Mouse (Mus musculus) mature B cell (primary cell): ENCODE measurements around the gene Map7d1.
"Not testable (repeated sequence)": the region's sequence is repeated elsewhere in the genome, so short reads cannot be mapped to it uniquely, and the experiment has no call there.

Experiments
- in situ Hi-C: fragments of 300-500 bp; cut with MboI; formaldehyde crosslinking; loops from 2 replicates; pipeline ENCODE4 v1.14.3; 2019

The Map7d1 gene

DNA sequence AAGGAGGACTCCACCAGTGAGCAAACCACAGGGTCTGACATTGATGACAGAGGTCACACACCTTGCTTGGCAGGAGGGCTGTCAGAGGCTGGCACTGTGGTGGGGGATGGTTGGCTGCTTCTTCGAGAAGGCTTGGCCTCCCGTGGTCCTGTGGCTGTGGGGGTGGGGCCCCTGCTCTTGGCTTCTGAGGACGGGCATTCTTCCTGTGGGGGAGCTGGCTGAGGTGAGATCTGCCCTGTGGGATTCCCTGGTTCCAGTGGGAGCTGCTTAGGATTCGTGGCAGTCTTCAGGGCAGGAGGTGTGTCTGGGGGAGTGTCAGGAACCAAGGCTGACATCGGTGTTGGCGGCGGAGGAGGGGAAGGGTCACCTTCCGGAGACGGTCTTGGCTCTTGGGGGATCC is 14.2 kb downstream of the Map7d1 start:
- in situ Hi-C loops = no loop called here

DNA sequence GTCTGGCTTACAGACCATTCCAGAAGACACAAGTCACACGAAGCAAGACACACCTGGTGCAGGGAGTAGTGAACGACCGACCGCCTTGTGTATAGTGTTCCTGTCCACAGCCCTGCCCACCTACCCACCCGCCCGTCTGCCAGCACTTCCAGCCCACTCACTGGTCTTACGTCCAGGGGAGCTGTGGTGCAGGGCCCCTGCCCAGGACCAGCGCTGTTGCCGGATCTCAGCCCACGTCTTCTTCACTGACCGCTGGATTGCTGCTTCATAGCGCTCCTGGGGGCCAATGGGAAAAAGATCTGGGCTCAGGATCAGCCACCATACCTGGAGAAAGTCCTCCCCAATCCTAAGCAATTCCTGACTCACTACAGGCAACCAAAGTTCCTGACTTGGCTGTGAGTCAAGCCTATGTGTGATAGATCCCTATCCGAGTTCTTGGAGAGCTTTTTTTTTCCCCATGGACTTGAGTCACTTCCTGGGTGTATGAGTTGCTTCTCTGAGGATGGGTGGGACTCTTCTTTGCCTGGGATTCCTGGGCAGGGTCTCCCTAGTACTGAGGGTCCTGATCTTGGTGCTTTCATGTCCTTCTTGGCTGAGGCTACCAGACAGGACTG is 16.2 kb downstream of the Map7d1 start:
- in situ Hi-C loops = no loop called here

DNA sequence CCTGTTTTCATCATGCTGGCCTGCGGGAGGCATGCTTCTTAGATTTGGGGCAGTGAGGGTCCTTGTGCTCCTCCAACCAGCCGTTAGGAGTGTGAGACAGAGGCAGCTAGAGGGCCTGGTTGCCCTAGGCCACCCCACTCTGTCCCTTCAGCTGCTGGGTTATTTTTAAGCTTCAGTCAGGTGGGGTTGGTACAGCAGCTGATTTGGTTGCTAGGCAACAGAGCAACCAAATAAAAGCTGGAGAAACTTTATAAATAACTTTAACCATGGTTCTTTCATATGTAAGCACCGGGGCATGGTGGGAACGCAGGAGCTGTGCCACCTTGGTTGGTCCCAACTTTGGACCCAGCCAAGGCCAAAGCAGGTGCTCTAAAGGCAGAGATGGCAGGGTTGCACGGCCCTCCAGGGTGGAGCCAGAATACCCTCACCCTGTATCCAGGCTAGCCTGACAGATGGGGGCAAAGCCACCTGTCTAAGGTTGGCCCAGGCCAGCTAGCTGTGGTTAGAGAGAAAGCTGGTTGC is 18.4 kb downstream of the Map7d1 start:
- in situ Hi-C loops = no loop called here

DNA sequence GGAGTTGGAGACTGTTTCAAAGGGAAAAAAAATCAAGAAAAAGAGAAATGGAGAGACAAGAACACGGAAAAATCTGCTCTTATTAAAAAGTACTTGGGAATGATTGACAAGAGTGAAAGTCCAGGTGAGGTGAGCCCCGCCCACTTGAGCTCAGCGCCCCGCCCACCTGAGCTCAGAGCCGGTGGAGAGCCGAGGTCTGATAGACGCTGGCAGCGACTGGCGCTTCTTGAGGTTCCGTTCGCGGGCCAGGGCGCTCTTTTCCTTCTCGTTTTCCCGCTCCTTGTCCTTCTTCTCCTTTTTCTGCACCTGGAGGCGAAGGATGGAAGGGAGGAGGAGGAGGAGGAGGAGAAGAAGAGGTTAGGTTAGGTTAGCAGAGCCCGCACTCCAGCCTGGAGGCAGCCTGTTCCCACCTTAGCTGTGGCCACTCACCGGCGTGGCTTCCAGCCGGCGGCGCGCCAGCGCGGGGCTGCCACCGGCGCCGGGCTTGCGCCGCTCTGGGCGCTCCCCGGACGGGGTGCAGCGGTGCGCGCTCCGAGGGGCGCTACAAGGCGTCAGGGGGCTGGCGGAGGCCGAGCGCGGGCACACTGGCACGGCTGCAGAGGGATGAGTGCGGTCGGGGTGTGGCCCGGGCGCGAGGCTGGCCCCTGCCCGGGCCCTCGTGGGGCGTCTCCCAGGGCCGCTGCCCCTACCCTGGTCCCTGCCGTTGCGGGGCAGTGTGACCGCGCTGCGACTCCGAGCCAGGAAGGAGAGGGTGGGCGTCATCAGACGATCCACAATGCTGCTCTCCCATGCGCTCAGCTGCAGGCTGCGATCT is 19.5 kb downstream of the Map7d1 start:
- in situ Hi-C loops = no loop called here

DNA sequence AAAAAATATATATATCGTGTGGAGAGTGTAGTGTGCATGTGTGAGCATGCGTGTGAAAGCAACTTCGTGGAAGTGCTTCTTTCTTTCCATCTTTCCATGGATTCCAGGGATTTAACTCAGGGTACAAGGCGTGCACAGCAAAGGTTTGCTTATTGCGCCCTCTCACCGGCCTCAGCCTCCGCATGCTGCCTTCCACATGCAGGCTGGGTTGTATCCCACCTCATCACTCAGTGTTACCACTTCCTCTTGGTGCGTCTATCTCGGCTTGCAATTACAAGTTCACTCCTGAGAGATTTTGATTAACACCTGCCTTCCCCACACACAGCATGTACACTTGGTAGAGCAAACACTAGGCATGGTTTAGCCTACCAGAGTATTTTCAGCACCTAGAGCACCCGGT is 21.0 kb downstream of the Map7d1 start:
- in situ Hi-C loops = no loop called here

DNA sequence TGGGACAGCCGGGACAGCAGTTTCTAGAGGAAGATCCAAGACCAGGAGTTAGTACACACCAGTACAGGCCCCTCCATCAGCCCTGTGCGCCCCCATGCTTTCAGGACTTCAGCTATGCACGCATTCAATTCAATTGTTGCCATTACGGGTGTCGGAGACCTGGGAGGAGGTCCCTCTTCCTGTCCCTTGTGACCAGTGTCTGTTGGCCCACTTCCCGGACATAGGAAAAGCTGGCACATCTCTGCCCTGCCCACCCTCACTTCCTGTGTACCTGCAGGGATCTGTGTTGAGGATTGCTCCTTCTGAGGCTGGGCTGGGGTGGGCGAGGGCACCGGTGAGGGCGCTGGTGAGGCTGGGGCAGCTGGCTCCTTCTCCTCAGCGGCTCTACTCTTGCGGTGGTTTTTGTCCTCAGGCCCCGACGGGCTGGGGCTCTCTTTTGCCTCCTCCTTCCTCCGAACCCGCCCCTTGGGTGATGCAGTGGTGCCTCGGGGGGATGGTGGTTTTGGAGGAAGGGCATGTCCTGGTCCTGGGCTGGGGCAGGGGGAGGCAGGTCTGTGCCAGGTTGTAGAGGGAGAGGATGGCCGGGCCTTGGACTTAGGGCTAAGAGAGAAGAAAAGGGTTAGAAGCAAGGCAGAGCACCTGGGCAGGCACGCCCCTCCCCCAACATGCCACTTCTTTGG is 21.5 kb downstream of the Map7d1 start:
- in situ Hi-C loops = no loop called here

DNA sequence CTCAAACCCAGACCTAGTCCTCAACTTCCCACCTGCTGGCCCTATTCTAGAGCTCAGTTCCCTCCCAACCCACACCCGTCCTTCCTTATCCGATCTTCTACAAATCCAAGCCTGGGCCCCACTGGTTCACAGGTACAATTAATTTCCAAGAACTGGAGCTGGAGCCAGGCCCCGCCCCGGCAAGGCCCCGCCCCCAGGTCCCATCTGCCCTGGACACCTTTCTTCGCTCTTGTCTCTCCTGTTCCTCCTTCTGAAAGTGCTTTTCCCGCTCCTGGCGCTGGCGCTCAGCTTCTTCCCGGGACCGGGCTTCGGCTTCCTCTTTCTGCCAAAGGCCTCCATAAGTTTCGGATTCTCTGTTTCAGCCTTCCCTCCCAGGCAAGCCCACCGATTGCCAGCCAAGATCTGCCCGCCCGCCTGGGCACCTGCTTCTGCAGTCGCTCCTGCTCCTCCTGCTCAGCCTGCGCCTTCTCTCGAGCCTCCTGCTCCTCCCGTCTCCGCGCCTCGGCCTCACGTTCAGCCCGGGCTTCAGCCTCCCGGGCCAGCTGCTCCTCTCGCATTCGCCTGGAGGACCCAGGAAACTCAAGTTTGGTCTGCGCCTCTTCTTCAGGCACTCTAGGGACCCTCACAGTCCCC is 22.4 kb downstream of the Map7d1 start:
- in situ Hi-C loops = no loop called here

DNA sequence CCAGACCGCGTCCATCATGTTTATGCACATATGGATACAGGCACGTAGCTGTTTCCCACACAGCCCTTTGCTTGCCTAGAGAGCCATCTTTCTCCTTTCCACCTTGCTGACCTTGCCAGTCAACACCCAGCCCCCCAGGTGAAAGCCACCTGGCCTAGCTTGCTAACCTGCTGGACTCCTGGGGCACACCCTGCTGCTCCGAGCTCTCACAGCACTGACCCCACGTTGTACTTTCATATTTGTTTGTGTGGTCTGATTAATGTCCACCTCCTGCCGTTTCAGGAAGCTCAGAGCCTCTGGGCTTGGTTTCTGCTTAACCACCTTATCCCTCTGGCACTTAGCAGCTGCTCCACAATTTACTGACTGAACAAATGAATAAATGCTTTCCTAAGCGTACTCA is 26.2 kb downstream of the Map7d1 start:
- in situ Hi-C loops = loop anchor here (5.0 to 10.0 kb wide), 2 partner anchors 32 to 75 kb away; partner anchors contain the start of gene Trappc3

DNA sequence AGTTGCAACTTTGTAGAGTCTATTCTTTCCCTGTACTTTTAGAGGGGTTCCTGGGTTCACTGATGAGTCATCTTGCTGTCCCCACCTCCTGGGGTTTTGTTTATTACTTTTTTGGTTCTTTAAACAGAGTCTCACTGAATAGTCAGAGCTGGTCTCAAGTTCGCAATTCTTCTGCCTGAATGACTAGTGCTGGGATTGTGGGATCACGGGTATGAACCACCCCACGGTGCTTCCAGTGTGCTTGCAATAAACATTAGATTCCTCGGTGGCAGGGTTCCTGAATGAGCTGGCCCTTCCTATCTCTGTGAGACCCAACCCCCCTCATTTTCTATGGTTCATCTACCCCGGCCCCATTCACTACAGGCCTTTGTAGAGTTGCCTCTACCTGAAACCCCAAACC is 28.0 kb downstream of the Map7d1 start:
- in situ Hi-C loops = loop anchor here (5.0 to 10.0 kb wide), 2 partner anchors 34 to 77 kb away; partner anchors contain the start of gene Trappc3

DNA sequence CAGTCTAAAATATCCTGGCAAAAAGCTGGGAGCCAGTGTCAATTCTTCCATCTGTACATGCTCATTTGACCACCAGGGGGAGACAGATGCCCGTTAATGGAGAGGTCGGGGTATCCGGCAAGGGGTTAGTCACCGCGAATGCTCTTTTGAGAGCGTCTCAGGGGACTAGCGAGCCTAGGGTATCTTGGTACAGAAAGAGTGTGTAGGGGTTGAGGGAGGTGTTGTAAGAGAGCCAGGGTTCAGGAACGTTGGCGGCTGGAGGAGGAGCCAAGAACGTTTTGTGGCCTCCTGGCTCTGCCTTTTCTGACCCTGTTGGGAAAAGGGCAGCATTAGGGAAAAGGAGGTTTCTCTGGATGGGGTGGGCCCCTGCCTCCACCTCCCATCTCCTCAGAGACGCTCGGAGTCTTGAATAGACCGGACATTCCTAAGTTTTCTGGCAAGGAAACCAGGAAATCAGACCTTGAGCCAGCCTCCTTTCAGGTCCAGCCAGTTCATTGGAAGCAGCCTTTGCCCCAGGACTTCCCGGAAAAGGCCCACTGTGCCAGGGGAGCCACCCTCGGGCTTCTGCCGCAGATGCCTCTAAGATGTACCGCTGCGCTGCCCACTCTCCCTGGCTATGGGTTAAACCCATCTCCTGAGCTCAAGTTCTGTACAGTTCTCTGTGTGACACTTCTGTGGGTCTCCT is 28.9 kb downstream of the Map7d1 start:
- in situ Hi-C loops = loop anchor here (5.0 to 10.0 kb wide), 2 partner anchors 35 to 78 kb away; partner anchors contain the start of gene Trappc3

DNA sequence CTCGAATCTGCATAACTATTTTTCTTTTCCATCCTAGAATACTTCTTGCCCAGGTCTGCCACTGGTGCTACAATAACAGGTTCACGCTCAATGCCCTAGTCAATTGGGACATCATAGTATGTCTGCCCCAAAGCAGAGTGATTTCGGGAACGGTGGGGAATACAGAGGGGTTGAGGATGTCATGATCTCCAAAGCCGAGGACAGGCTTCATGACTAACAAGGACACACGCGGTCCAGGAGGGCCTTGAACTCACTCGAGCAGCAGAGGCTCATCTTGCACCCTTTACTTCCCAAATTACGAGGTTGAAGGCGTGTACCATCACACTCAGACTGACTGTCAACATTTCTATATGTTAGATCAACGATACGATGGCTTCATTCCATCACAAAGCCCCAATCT is 29.5 kb downstream of the Map7d1 start:
- in situ Hi-C loops = loop anchor here (5.0 to 10.0 kb wide), 2 partner anchors 36 to 78 kb away; partner anchors contain the start of gene Trappc3

DNA sequence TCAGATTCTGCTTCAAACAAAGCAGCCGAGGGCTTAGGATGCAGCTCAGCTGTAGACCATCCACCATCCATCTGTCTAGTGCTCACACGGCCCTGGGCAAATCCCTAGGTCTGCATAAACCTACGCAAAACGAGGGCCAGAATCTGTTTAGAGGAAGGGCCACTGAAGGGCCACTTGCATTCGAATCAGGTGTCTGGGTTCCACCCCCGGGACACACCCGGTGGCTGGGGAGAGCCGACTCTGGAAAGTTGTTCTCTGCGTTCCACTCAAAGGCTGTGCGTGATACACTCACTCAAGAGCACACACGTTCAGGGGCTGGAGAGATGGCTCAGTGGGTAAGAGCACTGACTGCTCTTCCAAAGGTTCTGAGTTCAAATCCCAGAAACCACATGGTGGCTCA is 33.5 kb downstream of the Map7d1 start:
- in situ Hi-C loops = loop anchor here (10.0 kb wide), 1 partner anchor 82 kb away; no protein-coding TSS in a partner anchor

DNA sequence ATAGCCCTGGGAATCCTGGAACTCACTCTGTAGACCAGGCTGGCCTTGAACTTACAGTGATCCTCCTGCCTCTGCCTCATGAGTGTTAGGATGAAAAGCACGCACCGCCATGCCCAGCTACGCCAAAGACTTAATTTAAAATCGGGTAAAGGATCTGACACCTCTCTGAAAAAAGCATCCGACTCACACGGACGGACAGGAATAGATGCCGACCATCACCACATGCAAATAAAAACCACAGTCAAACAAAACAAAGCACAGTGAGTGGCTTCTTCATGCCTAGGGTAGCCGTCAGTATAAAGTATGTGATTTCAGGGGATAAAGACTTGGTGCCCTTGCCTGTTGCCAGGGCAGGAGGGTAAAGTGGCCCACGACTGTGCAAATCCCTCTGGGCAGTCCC is 36.1 kb downstream of the Map7d1 start:
- in situ Hi-C loops = loop anchor here (10.0 kb wide), 1 partner anchor 85 kb away; no protein-coding TSS in a partner anchor

DNA sequence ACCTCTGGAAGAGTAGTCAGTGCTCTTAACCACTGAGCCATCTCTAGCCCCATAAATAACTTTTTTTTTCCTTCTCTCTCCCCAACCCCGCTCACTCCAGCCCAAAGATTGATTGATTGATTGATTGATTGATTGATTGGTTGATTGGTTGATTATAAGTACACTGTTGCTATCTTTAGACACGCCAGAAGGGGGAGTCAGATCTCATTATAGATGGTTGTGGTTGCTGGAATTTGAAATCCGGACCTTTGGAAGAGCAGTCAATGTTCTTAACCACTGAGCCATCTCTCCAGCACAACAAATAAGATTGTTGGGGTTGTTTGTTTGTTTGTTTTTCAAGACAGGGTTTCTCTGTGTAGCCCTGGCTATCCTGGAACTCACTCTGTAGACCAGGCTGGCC is 36.6 kb downstream of the Map7d1 start:
- in situ Hi-C loops = not testable (repeated sequence)

DNA sequence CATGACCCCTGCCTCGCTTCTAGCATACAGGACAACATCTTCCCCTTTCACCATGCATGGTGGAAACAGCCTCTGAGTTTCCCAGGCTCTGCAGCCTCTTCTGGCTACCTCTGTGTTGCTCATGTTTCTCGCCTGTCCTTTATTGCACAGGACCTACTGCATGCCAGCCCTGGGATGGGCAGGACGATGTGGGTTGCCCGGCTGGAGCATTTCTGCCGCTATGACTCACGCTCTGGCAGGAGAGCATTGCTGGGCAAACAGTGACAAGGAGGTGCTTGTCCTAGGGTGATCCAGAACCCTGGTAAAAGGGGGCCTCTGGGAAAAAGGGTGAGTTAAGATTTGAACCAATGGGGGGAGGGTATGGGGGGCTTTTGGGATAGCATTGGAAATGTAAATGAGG is 38.4 kb downstream of the Map7d1 start:
- in situ Hi-C loops = no loop called here

DNA sequence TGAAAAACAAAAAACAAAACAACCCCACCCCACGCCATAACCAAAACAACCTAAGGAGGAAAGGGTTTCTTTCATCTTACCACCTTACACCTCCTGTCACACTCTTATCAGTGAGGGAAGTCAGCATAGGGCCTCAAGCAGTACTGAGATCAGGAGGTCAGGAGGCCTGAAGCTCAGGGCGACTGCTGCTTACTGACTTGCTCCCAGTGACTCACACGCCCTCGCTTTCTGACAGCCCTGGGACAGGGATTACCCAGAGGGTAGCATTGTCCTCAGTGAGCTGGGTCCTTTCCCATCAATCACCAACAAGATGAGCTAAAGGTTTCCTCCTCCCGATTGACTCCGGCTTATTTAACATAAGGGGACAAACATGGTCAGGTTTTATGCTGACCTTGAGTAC is 49.1 kb downstream of the Map7d1 start:
- in situ Hi-C loops = no loop called here

DNA sequence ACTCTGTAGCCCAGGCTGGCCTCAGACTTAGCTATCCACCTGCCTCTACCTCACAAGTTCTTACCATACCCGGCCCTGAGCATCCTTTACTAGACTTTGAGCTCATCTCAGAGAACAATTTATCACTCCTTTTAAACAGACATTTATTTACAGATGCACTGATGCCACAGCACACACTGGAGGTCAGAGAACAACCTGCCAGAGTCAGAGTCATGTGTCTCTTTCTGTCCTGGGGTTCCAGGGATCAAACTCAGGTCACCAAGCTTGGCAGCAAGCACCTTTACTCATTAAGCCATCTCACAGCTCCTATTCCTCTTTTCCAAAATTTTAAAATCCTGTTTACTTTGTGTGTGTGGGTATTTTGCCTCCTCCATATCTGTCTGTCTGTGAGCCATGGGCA is 50.8 kb downstream of the Map7d1 start:
- in situ Hi-C loops = no loop called here

DNA sequence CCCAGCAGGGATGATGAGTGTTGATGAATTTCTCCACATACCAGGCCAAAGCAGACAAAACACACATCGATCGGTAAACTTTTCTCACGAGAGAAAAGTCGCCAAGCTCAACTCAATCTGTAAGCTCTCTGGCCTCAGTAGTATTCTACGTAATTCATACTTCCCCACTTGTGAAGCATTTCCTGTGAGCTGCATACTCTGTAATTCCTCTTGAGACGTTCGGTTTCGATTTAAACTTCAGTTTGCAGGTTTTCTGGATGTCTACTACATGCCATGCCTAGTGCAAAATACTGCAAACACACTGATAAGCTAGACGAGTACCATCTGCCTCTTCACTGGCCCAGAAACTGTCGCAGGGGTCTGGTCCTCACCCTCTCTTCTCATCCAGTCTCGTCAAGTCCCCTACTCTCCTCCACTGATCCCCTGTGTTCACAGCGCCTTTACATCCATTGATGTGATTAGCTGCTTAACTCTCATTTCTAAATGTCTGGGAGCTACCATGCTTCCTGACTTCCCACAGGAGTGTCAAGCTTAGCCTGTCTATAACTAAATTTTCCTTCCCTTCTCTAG is 51.4 kb downstream of the Map7d1 start:
- in situ Hi-C loops = no loop called here

DNA sequence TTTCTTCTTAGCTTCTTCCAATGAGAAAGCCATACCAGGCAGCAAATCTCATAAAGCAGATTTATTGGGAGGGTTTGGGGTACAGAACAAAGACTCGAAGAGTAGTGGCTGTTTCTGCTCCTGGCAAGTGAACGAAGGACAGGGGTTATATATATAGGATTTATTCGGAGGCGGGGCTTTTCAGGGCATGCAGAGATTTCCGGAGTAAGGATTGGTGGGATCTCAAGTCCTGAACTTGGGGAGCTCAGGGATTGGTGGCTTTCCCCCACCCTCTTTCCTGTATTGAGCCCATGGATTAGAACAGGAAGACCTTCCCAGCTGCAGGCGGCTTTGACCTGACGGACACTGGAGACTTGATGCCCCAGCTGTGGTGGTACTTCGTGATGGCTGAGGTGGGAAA is 52.1 kb downstream of the Map7d1 start:
- in situ Hi-C loops = no loop called here

DNA sequence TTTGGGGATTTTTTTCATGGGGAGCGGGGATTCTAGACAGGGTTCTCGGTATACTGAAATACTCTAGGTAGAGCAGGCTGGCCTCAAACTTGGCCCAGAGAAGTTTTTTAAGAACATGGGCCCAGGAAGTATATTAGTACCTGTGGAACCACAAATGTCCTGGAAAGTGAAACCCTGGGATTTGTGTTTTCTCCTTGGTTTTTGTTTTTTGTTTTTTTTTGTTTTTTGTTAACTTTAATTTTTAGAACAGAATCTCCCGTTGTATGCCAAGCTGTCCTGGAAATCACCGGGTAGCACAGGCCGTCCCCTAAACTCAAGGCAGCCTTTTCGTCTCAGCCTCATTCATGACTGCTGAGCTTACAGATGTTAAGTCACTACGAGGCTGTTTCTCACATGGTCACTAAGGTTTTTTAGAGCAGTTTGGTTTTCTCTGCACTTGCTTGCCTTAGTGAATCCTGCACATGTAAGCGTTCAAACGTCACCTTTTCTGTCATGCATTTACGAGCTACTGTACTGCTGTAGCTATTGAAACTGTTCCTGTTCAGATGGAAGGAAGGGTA is 52.7 kb downstream of the Map7d1 start:
- in situ Hi-C loops = no loop called here
